Mouse (Mus musculus): ENCODE results near the gene Nmt2.

The Nmt2 gene

GRCm38 (mm10) chr2:3327351-3327750, 43.3 kb downstream of the Nmt2 start:
- DNase-seq (ENCODE audit: low read depth) = no peak

DNA sequence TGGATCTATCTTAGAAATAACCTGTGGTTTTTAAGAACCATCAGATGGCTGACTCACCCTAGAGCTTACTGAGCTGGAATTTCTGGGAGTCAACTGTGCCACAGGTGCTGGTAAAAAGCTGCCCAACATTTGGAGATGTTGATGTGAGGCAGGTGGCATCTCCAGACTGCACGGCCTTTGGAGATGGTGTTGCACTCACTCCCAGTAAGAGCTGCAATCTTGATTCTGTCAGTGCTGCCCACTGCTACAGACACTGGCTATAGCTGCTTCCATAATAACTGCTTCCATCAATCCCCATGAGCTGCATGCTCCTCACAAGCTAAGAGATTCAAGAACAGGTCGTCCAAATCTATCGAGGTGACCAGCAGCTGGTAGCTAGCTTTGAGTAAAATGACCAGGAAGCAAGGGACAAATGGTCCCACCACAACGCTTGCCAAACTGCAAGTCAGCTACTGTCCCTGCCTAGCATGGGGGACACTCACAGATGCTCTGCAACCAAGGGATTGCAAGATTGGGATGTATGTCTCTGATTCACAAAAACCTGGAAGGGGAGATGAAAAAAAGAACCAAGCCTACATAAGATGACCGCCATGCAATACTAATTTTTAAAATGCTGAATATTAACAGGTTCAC, 47.2 kb downstream of the Nmt2 start:
- no peak for DNase-seq (ENCODE audit: low read depth)

- DNase-seq (ENCODE audit: low read depth) = peak; percentile 6
Observed at GRCm38 (mm10) chr2:3332056-3332455, 48.0 kb downstream of the Nmt2 start.

DNA sequence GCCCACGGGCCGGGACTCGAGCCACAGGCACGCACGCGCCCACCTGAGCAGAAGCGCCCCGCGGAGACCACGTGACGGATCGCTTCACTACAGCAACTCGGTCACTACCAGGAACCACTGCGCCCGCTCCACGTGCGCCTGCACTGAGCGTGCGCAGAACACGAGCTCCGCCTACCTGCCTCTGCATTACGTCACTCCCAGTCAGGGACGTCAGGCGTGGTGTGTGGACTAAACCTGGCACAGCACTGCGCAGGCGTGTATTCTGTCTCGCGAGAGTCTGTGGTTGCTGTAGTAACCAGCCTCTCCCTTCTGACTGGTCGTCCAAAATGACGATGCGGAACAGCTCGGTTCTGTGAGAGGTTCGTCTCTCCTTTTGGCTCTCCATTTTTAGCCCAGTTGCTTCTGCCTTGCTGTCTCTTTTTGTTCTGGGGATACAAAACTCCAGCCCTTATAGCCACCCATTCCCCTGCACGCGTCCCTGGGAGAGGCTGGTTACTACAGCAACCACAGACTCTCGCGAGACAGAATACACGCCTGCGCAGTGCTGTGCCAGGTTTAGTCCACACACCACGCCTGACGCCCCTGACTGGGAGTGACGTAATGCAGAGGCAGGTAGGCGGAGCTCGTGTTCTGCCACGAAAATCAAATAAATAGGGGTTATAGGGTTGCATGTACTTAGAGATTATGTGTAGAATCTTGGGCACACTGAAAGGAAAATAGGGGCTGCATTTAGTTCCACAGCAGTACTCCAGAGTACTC, 48.7 kb downstream of the Nmt2 start, which contains the start of gene Rpp38:
Gene Rpp38, minus strand, starts transcription at position 160 of the 759 bp plus-strand sequence.
- DNase-seq (ENCODE audit: low read depth) = peak; percentile 95

GRCm38 (mm10) chr2:3333761-3334160, 49.7 kb downstream of the Nmt2 start:
- DNase-seq (ENCODE audit: low read depth) = no peak

DNA sequence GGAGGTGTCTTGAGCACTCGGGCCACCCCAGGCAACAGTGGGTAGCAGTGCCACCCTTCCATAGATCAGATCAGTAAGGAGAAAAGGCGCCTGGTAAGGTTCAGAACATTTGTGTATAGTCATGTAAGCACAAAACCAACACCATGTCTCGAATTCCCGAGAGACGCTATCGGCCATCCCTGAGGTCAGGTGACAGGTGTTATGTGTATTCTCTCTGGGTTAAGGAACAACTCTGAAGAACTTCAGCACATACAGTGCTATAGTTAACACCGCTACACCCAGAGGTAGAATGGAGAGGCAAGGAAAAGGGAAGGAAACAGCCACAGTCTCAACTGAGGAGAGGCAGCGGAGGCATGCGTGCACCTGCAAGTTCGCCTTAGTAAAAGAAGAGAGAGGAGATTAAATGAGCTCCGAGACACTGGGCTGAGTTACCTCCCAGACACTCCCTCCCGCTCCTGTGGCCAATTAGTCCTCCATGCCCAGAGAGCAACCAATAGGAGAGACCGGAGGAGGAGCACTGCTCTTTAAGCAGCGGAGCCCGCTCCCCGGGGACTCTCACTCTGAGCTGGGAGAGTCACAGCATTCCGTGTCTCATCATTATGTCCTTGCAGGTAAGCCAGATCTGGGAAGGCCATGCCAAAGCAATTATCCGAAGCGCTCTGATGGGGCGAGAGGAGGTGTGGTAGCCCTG, 51.7 kb downstream of the Nmt2 start, which contains the start of gene Acbd7:
Gene Acbd7, plus strand, starts transcription at position 558 of the 691 bp plus-strand sequence.
- DNase-seq (ENCODE audit: low read depth) = no peak

- no peak for DNase-seq (ENCODE audit: low read depth)
Observed at GRCm38 (mm10) chr2:3348422-3348821, 64.4 kb downstream of the Nmt2 start.

DNA sequence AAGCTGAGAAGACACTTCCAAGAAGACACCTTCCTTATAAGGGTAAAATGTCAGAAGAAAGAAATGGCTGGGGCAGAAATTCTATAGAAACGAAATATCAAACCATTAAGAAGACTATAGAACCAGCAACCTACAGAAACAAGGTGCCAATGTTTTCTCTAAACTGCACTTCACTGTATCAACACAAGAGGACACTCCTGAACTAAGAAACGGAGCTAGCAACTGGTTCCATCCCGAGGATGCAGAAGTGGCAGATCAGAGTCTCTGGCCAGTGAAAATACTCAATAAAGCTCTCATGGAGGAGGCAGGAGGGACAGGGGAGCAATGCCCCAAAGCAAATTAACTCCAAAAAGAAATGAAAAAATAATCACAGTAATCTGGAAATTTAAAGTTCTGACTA, 64.9 kb downstream of the Nmt2 start:
- DNase-seq (ENCODE audit: low read depth) = peak; percentile 17

- DNase-seq (ENCODE audit: low read depth) = no peak
Observed at GRCm38 (mm10) chr2:3353160-3353559, 69.1 kb downstream of the Nmt2 start.

DNA sequence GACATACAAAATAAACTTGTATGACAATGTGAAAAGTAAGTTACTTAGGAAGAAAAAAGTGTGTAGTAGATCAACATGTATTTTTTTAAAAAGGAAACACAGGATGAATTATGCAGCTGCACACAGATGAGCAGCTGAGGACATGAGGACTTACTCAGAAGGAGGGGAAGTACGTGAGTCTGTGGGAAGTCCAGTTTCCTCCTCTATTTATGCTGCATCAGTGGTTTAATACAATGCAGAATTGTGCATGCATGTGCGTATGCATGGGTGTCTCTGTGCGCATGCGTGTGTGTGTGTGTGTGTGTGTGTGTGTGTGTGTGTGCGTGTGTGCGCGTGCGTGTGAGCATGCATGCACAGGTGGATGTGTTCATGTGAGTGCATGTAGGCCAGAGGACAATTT, 71.8 kb downstream of the Nmt2 start:
- DNase-seq (ENCODE audit: low read depth) = no peak

DNA sequence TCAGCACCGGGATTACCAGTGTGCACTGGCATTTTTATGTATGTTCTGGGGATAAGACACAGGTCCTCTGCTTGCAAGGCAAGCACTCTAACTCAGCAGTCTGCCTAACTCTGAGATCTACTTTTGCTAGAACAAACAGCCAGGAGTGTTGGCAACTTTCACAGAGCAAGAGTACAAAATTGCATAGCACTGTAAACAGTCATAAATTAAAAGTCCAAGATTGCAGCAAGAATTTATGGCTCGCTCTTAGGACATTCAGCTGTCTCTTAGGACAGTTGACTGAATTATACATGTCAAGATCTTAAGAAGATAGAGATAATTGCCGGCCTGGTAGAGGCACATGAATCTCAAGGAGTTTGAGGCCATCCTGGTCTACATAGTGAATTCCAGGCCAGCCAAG, 72.3 kb downstream of the Nmt2 start:
- no peak for DNase-seq (ENCODE audit: low read depth)

GRCm38 (mm10) chr2:3357887-3358286, 73.9 kb downstream of the Nmt2 start:
- no peak for DNase-seq (ENCODE audit: low read depth)

DNA sequence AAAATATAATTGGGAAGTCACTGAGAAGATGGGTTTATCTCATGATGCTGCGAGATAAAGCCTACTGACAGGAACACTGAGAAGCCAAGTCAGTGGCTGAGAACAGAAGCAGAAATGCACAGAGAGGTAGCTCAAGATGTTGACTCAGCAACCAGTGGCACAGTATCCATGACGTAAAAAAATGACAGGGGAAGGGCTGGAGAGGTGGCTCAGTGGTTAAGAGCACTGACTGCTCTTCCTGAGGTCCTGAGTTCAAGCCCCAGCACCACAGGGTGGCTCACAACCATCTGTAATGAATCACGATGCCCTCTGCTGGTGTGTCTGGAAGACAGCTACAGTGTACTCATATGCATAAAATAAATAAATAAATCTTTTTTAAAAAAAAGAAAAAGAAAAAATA, 77.1 kb downstream of the Nmt2 start:
- no peak for DNase-seq (ENCODE audit: low read depth)

- no peak for DNase-seq (ENCODE audit: low read depth)
Observed at GRCm38 (mm10) chr2:3365127-3365526, 81.1 kb downstream of the Nmt2 start.
